Mouse (Mus musculus) frontal cortex, postnatal 14 days (tissue): ENCODE data around the gene Ndufaf3.
A peak's percentile ranks its signal among the peaks of the same experiment; 100 is the strongest.

Experiments
- DNase-seq, 2 experiments: peaks; one replicate each; pipeline ENCODE4 v3.0.0; 2022; ENCODE audit warnings: low spot score in 2 of 2

Ndufaf3 gene

DNA sequence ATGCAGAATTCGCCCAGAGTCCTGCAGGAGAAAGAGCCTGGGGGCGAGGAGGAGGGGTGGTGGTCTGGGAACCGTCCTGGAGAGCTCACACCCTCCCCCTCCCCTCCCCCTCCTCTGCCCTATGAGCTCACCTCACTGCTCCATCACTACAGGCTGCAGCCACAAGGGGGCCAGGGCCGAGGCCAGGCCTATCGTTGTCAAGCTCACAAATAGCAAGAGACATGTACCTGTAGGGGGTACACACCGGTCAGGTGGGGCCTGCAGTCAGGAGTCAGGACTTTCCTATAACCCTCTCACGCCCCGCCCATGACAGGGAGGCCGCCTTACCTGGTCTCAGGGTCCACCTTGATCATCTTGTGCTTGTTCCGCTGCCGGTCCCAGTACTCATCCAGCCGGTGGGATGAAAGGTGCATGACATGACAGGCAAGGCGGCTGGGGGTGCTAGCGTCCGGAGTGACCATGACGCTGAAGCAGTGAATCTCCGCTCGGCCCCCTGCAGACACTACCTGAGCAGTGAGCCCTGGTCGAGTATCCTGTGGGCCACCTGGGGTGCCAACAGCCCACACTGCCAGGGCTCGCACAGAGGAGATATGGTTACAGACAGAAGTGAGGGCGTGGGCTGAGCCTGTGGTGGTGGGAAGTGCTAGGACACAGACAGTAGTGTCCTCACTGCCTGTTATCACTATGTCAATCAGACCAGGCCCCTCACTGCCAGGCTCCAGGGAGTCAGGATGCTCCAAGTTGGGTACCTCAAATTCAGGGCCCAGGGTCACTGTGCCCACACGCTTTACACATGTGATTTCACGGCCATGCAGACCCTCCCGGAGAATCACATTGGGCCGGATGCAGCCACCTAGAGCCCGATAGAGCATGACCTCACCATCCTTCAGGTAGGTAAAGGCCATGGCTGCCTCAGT is 6.8 kb upstream of the Ndufaf3 start:
- no peak for DNase-seq

DNA sequence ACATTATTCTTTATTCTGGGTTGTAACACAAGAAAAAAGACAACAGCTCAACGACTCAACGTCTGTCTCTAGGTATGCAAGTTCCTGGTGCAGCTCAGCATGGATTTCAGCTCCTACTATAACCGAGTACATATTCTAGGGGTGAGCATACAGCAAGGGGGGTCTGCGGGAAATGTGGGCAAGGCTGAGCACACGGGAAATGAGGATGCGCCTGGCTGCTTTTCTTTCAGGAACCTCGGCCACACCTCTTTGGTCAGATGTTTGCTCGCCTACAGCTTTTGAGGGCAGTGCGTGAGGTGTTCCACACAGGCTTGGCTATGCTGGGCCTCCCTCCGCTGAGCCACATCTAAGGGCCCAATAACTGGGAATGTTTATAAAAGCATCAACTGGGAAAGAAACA is 5.1 kb upstream of the Ndufaf3 start:
- DNase-seq: no peak

DNA sequence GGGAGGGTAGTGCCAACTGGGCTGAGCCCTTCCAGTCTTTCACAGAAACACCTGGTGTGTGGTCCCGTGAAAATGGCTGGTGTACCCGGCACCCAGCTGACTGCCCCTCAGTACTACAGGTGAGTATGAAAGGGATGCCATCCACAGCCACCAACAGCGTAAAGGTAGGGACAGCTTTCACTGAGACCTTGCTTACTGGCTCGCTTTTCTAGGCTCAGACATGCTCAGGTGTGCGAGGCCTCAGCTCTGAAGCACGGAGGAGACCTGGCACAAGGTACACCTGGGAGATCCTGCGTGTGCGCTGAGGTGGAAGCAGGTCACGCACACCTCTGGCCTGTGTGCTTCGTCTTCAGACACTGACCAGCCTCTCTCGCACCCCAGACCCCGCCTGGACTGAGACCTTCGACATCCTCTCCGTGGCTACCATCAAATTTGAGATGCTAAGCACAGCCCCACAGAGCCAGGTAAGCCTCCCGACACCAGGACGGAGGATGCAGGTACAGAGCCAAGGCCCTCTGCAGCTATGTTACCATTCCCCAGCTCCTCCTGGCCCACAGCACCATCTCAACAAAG is 4.3 kb upstream of the Ndufaf3 start:
- DNase-seq: no peak

DNA sequence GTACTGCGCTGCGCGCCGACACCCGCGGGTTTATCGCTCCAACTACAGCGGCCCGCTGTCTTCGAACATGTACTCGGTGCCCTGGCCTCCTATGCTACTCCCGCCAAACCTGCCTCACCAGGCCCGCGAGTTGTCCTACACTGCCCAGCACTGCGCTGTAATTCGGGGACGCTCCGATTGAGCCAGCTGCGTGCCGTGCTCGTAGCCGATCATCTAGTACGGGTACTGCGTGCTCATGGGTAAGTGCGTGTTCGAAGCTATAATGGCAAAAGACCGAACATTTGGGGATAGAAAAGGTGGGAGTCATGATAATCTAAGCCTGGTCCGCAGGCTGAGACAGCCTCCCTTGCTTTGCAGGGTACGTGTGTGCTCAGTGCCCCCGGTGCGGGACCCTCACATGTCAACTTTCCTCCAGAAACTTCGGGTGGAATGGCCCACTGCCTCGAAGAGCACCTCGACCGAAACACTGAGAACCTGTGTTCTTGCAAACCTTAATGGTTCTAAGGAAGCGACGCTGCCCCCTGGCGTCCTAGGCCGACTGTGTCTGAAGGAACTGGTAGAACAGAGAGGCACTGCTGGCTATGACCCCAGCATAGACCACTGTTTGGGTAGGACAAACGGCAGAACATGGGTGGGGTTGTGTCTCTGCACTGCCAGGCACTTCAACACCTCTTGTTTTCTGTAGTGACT is 3.1 kb upstream of the Ndufaf3 start:
- DNase-seq: peak in 1 of 2 experiments; percentile 78

DNA sequence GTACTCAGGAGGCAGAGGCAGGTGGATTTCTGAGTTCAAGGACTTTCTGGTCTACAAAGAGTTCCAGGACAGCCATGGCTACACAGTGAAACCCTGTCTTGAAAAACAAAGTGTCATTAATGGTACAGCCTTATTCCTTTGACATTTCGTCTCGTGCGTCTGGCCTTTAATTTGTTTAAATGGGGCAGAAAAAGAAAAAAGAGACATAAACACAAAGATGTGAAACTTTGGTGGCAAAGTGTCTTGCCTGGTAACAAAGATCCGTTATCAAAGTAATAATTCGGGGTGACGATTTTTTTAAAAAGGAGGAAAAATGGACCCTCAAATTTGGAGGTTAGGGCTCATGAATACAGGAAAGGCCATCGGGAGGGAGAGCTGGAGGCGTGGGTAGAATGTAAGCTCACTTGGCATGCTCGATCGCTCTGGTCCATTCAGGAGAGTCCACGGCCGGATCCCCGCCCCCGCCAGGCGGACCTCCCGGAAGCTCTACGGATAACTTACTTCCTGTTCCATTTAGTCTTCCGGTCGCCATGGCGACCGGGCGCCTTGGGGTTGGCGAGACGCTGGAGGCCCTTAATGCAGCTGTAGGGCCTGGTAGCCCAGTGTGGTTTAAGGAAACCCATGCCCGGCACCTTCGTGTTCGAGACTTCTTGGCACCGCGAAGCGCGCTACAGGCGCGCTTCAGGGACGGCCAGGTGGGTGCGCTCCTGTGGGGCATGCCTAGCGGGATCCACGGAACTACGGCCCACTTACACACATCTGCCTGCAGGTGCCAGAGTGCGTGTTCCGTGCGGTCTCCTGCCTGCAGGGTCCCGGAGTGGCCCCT is 2.4 kb upstream of the Ndufaf3 start, which contains the start of gene Dalrd3:
Dalrd3 (plus strand) TSS at position 506 of the 826 bp plus-strand sequence.
- DNase-seq: peak; percentile 85 to 87

DNA sequence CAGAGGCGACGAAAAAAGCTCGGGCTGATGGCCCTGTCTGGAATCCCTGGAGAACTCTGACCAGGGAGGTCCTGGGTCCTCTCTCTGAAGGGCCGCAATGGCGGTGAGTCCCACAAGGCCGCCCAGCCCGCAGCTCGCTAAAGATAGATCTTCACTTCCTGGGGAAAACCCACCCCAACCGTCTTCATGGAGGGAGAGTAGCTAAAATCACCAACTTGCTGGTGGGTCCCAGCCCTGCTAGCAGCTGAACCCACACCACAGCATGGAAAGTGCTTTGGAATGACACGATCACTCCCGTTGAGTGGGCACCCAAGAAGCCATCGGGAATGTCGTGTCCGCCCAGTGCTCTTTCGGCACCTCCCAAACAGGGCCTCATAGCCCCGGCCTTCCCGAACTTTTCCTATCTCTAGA is 1.3 kb upstream of the Ndufaf3 start:
- no peak for DNase-seq

DNA sequence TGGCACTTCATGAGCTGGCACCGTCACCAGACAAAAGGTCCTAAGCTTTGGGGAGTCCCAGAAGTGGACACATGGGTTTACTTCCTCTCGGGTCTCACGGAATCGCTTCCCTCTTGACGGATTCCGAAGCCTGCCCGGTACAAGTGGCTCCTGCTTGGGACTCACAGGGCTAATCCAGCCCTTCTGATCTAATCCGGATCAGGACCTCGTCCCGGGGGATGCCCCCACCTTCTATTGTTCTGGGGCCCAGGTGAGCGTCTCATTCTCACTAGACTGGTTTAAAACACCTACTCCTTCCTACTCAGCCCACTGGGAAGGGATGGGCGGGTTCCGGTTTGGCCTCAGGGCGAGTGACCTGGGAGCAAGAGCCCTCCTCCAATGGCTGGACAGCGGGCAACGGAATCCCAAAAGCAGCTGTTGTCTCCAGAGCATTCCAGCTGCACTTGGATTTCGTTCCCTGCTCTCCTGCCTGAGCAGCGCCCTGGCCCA is 741 bp upstream of the Ndufaf3 start:
- no peak for DNase-seq

DNA sequence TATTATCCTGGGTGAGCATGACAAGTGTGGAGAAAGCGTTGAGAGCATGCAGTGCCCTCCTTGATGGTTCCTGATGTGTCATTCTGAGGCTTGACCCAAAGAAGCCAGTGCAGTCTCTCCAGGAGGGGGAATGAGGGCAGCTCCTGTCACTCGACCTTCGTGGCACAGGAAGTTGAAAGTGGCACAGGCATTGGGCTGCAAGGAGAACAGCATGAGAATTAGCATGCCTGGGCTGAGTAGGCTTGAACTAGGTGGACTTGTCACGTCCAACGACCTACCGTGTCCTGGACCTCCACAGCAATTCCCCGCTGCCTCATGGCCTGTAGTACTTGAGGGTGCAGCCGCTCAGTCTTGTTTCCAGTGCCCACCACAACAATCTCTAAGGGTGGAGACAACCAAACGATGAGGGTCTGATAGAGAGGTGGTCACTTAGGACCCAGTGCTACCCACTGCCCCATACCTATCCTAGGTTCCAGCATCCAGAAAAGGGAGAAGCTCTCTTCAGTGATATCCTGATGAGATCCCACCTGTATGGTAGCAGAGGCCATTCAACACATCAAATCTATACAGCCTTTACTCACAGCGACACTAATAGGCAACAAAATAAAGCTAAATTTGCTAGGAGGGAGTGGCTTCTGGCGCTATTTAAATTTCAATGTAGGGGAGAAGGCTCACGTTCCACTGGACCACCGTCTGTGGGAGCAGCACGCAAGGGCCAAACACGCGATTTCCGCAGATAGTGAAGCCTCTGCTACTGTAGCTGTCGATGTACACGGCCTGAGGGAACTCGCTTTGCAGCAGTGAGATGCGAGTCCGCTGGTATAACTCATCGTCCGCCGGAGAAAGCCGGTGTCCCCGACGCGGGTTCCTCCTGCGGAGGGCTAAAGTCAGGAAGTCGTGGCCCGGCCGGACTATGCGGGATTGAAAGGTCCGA is 1.1 kb downstream of the Ndufaf3 start:
- no peak for DNase-seq

DNA sequence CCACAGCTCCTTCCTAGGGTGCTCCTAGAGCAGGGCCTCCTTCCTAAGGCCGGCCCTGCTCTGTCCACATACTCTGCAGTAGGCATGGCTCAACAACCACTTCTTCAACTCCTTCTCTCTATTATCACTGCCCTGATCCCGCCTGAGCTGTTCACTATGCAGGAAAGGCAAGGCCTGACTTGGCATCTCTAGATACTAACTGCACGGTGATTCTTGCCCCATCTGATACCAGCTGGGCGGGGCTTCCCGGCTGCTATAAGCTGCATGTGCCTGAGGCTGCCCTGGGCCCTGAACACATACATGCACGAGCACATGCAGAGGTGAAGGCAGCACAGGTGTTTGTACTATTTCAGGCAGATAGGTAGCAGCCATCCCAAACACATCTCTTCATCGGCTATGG is 3.1 kb downstream of the Ndufaf3 start:
- DNase-seq: no peak

DNA sequence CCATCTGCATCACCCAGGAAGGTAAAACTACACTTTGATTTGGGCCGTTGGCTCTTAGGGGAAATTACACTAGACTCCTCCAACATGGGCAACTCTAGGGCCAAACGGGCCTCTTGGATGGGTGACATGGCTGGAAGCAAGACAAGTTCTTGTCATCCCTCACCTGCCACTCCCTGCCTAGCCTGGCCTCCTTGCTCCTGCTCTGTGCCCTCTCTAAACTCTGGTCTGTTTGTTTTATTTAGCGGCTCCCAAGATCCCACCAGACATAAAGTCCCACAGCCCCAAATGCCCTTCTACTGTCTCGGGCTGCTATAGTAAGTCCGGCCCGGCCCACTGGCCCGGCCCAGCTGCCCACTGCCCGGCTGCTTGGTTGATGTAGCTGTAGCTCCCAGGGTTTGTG is 3.6 kb downstream of the Ndufaf3 start:
- no peak for DNase-seq

DNA sequence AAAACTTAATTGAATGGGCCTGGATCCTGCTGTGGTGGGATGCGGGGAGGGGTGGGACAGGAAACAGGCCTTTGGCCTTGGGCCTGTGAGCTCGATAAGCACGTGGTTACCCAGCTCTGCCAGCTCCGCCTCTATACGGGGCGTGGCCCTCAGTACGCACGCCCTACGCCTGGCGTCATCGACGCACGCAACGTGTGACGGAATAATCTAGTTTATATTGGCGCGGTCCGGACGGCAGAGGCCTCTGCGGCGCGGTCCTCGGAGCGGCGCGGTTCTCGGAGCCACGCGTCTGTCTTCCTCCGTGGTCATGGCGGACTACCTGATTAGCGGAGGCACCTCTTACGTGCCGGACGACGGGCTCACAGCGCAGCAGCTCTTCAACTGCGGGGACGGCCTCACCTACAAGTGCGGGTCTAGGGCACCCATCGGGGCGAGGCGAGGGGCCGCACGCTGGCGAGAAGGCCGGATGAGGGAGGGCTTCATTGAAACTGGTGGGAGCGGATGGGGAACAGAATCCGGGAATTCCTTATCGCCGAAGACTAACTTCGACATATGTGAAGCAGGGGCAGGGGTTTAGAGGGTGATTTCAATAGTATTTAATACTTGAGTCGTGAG is 6.9 kb downstream of the Ndufaf3 start, which contains the start of gene Impdh2:
Impdh2 (plus strand) TSS at position 60 of the 615 bp plus-strand sequence.
- DNase-seq: peak; percentile 91 to 92

DNA sequence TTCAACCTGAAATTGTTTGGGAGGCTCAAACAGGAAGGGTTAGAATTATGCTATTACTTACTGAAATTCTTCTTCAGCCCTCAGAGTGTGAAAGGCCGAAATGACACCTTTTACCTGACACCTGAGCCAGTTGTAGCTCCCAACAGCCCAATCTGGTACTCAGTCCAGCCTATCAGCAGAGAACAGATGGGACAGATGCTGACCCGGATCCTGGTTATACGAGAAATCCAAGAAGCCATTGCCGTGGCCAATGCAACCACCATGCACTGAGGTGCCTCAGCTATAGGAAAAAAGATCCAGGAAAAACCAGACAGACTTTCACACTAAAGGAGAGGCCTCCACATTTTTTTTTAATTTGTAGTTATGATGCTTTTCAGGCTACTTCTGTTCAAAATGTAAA is 8.1 kb downstream of the Ndufaf3 start:
- no peak for DNase-seq

DNA sequence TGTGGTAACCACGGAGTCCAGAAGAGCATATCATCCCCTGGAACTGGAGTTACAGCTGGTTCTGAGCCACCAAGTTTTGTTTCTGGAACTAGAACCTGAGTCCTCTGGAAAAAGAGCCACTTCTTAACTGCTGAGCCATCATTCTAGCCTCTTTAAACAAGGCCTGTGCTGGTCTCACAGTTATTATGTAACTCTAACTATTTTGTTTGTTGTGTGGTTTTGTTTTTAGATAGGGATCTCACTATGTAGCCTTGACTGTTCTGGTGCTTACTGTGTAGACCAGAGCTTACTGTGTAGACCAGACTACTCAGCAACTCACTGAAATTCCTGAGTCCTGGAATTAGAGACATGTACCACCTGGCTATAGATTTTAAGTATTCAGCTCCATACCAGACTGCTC is 20.4 kb downstream of the Ndufaf3 start:
- DNase-seq: no peak

DNA sequence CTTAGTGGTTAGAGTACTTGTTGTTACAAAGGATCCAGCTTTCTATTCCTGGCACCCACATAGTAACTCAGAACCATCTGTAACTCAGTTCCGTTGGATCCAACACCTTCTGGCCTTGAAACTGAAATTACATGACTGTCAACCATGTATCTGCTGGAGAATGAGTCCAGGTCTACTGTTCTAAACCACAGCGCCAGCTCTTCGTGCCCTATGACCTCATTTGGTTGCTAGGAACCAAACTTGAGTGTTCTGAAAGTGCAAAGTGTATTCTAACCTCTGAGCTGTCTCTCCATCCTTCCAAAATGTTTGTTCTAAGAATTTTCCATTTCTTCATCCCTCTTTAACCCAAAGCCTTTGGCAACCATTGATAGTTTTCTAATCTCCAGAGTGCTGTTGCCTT is 21.2 kb downstream of the Ndufaf3 start:
- no peak for DNase-seq

DNA sequence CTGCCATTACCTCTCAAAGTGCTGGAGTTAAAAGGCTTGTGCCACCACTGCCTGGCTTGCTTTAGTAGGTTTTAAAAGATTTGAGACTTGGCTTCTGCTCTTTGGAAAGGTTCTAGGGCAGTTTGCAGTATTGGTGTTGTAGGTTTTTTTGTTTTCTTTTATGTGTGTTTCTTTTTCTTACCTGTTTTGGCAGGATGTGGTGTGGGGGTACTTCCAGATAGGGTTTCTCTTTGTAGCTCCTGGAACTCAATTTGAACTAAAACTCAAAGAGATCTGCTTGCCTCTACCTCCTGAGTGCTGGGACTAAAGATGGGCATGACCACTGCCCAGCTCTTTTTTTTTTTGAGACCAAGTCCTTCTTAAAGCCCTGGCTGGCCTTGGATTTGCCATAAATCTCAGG is 26.4 kb downstream of the Ndufaf3 start:
- no peak for DNase-seq

DNA sequence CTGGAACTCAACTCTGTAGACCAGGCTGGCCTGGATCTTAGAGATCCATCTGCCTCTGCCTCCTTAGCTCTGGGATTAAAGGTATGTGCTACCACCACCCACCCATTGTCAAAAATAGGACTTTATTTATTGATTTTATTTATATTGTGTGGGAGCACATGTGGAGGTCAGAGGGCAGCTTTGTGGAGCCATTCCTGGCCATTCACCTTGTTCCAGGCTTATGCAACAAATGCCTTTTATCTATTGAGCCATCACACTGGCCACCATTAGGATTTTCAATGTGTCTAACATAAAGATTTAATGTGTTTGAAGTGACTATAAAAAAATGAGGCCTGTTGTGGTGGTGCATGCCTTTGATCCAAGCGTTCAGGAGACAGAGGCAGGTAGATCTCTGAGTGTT is 35.7 kb downstream of the Ndufaf3 start:
- no peak for DNase-seq

DNA sequence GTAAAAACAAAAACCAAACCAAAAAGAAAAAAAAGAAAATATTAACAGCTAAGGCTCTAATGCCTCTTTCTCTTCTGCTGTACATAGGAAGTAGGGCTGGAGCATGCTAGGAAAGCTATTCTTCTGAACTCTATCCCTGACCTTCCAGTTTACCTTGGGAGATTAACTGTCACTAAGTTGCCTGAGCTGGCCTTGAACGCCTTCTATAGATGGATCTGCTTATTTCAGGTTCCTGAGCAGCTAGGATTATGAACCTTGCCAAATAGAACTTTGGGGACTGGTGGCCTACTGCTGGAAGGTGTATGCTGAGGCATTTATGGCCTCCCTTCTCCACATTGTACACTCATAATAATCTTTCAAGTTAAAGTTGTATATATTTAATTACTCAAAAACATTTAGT is 36.3 kb downstream of the Ndufaf3 start:
- DNase-seq: no peak

DNA sequence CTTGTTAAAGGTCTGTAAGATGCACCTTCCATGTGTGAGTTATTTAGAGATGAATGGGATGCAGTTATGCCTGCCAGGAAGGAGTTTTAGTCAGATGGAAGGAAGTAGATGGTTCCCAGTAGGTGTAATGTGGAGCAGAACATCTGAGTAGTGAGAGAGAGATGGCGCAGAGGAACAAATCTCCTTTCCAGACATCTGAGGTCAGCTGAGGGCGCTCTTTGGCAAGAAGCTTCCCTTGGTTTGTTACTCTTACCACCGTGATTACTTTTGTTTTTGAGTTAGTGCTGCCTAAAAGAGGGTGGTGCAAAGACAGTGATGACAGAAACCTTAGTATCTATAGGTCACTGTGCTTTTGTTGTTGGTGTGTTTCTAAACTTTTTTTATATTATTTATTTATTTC is 41.8 kb downstream of the Ndufaf3 start:
- DNase-seq: no peak

DNA sequence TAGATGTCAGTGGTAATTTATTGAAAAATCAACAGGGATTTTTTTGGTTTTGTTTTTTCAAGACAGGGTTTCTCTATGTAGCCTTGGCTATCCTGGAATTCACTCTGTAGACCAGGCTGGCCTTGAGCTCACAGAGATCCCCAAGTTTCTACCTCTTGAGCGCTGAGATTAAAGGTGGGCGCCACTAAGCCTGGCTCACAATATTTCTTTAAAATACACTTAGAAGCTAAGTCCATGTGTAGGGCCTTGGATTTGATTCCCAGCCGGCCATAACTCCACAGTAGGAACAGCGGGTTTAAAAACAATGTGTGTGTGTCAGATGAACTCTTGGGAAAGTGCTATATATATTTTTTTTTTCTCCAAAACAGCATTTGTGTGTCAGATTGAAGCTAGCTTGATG is 43.9 kb downstream of the Ndufaf3 start:
- no peak for DNase-seq

DNA sequence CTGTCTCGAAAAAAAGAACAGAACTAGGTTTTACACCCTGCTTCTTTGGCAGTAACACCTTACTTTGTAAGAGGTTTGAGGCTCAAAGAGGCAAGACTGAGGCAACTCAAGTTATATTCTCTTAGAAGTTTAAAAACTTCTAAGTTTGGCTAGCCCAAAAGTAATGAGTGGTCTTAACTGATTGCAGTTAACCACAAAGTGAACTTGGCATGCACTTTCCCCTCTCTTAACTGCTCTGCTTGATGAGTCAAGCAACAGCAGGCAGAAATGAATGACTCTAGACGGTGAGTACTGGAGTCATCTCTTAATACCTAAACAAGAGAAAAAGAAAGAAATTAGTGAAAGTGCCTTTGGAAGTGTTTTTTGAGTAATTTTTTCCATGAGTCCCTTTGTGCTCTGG is 45.6 kb downstream of the Ndufaf3 start:
- DNase-seq: no peak
